Mouse (Mus musculus) thymus, adult 2 months (tissue): ENCODE data around the gene Rps11. TPM values are rescaled to one million over a fixed set of nuclear protein-coding genes. Genes with fewer than 3 reads are reported as not detected.
A peak's percentile ranks its signal among the peaks of the same experiment; 100 is the strongest.
"Not testable (repeated sequence)": the region's sequence is repeated elsewhere in the genome, so short reads cannot be mapped to it uniquely, and the experiment has no call there.

ENCODE experiments used
- DNase-seq: peaks from one replicate; pipeline ENCODE4 v3.0.0; 2021
- H3K27ac ChIP-seq: fragments of 200-500 bp; 2 replicates; pipeline ENCODE4 v1.5.1; 2012; ENCODE audit warnings: low read length, control low read depth; ENCODE audit not compliant: control insufficient read depth, insufficient read depth
- H3K27me3 ChIP-seq: fragments of 200-500 bp; 2 replicates; pipeline ENCODE4 v1.6.1; 2012; ENCODE audit warnings: mild to moderate bottlenecking, low read length, moderate library complexity, mixed read lengths; ENCODE audit not compliant: control insufficient read depth, insufficient read depth
- H3K36me3 ChIP-seq: fragments of 200-500 bp; 2 replicates; pipeline ENCODE4 v1.6.1; 2012; ENCODE audit warnings: mild to moderate bottlenecking, low read length, moderate library complexity; ENCODE audit not compliant: control insufficient read depth, insufficient read depth
- H3K4me1 ChIP-seq: fragments of 200-500 bp; replicated peaks from 2 replicates; pipeline ENCODE4 v1.6.1; 2012; ENCODE audit warnings: low read length; ENCODE audit not compliant: control insufficient read depth, insufficient read depth
- H3K4me3 ChIP-seq: fragments of 200-500 bp; 2 replicates; pipeline ENCODE4 v1.5.1; 2012; ENCODE audit warnings: mild to moderate bottlenecking, low read length, control low read depth, moderate library complexity; ENCODE audit not compliant: control insufficient read depth, insufficient read depth
- CTCF ChIP-seq: fragments of 200-500 bp; IDR thresholded peaks from 2 replicates; pipeline ENCODE4 v1.5.1; 2012; ENCODE audit warnings: mild to moderate bottlenecking, control low read depth, low read length, moderate library complexity, borderline replicate concordance; ENCODE audit not compliant: control insufficient read depth, poor library complexity, insufficient read depth; ENCODE audit errors: extremely low read depth
- POLR2A ChIP-seq: fragments of 200-500 bp; IDR thresholded peaks from 2 replicates; pipeline ENCODE4 v1.6.1; 2012; ENCODE audit warnings: mild to moderate bottlenecking, low read length, control low read depth, moderate library complexity; ENCODE audit not compliant: control insufficient read depth, poor library complexity, insufficient read depth; ENCODE audit errors: extremely low read depth
- WGBS: fragments of 180-500 bp; shearing (Covaris S2); methylation state at CpG from one replicate; pipeline ENCODE4 v1.1.7; 2018; 5-methylcytosine and 5-hydroxymethylcytosine counted together
- polyA plus RNA-seq: library from polyadenylated mRNA; depleted of rRNA; stranded (reverse); fragments of >200 nt; gene quantifications from 2 replicates; pipeline ENCODE4 v1.2.3, GENCODE M21; 2012

Gene Rps11
- polyA plus RNA-seq, 1 experiment: 343 TPM

DNA sequence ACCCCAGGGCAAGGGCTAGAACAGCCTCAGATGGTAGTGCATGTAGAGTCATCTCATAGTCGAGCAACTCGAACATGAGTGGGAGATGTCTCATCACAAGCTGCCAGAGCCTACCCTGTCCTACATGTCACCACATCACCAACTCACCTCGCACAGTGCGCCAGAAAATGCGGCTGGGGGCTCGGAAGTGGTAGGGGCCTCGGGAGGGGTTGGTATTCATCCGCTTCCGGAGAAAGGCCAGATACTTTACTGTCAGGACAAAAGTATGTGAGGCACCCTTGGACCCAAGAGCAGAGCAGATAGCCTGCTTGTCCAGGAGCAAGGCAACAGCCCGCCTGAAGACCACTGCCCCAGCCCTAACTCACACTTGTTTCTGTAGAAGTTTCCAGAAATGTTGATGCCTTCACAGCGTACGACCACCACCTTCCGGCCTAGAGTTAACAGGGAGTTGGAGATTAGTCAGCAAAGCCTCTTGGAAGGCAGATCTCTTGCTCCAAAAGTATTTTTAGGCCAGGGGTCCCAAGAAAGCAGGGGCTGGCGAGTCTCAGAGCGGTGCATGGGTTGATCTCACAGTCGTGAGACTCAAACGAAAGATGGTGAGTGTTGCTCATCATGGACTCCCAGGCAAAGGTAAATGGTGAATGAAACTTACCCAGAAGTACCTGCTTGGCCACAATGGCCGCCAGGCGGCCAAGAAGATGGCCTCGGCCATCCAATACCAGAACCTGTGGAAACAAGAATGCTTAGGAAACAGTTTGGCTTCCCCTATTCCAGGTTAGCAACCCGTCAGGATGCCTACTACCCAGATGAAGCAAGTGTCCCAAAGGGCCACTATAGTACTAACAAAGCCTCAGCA is 2.8 kb upstream of the Rps11 start:
- 57% methylated on average over 21 of the region's 21 CpGs for WGBS
- Histone ChIP-seq H3K27ac (peak overlapping the region; percentile 37), H3K36me3 (peaks cover 34% of the 10 kb centered on the region), H3K4me1 (peaks cover 42% of the 10 kb centered on the region), H3K4me3 (peak overlapping the region; percentile 28), H3K27me3 (no peaks in the 10 kb centered on the region)
- no peak for DNase-seq
- no peak for TF ChIP-seq POLR2A

DNA sequence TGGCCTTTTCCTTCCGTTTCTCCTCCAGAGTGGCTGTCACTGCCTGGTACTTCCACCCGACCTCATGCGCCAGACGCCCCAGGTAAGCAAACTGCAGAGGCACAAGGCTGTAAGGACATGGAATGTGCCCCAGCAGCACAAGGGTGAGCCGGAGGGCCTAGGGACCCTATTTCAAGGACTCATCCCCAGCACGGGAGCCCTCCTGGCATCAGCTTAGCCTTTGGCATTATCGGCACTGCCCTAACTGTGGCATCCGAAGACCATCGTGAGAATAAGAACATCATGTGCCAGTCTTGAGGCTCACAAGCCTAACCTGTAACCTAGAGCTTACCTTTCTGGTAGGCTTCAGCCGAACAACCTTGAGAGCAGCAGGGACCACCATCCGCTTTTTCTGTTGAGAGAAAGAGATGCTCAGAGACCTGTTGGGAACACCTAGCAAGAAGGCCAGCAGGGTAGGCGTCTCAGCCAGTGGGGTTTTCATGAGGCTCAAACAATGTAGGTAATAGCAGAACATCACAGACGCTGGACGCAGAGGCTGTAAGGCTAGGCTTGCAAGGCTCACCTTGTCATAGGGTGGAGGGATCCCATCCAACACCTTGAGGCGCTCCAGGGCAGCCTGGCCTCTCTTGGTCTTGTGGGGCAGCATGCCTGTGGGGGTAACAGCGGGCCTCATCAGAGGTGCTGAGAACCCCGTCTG is 2.1 kb upstream of the Rps11 start:
- 92% methylated on average over 17 of the region's 17 CpGs for WGBS
- H3K27ac ChIP-seq: no peak overlapping the region

DNA sequence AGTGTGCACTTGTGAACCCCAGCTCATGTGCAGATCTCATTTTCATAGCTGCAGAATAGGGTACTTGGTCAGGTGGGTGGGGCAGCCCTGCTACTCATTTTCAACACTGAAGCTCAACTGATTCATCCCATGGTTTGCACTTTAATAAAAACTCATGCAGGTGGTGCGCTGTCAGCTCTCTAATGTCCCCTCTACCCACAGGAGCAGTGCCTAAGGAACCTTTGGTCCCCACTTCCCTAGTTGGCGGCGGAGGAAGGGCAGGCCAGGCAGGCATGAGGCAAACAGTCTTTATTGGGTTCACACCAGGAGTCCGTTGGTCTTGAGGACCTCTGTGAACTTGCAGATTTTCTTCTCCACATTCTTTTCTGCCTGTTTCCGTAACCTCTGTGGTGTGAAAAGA is 1.4 kb upstream of the Rps11 start:
- 90% methylated on average over 5 of the region's 5 CpGs for WGBS
- H3K27me3 ChIP-seq, DNase-seq, H3K4me3 ChIP-seq, H3K27ac ChIP-seq: not testable (repeated sequence)
- Histone ChIP-seq H3K36me3 (peaks cover 37% of the 10 kb centered on the region), H3K4me1 (peaks cover 51% of the 10 kb centered on the region)

More for the DNA sequence above, 2.1 kb upstream of the Rps11 start:
- Histone ChIP-seq H3K36me3 (peaks cover 37% of the 10 kb centered on the region), H3K27me3 (no peaks in the 10 kb centered on the region), H3K4me1 (peaks cover 49% of the 10 kb centered on the region), H3K4me3 (no peak overlapping the region)
- DNase-seq: no peak
- TF ChIP-seq CTCF (no peak), POLR2A (no peak)

DNA sequence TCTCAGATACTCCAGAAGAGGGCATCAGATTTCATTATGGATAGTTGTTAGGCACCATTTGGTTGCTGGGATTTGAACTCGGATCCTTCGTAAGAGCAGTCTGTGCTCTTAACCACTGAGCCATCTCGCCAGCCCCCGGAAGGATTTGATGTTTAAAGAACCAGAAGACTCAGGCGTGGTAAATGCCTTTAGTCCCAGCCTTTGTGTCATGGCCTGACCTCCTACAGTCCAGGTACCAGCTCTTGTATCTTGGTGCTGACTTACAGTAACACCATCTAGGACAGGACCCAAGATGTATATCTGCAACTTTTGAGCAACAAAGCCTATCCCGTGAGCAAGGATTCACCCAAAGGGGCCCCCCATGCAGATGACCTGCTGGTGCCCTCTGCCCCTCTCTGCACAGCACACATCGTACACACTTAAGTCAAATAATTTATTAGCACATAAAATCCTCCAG is 933 bp upstream of the Rps11 start:
- no peaks in the 10 kb centered on the region for H3K27me3 ChIP-seq
- no peak for DNase-seq
- peaks cover 56% of the 10 kb centered on the region for H3K4me1 ChIP-seq
- H3K27ac ChIP-seq: no peak overlapping the region
- H3K4me3 ChIP-seq: no peak overlapping the region
- WGBS: 76% methylated on average over 7 of the region's 7 CpGs
- peaks cover 37% of the 10 kb centered on the region for H3K36me3 ChIP-seq
- TF ChIP-seq POLR2A (no peak), CTCF (no peak)

DNA sequence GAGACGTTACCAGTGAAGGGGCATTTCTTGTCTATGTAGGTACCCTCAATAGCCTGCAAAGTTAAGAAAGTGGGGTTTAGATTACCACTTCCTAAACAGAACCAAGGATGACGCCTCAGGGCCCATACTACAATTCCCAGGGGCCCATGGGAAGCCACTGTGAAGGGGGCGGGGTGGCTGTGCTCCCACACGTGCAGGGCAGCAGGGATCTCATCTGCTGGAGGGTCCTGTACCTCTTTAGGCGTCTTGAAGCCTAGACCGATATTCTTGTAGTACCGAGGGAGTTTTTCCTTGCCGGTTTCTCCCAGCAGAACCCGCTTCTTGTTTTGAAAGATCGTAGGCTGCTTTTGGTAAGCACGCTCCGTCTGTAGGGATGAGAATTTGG is 1.1 kb downstream of the Rps11 start:
- H3K27me3 ChIP-seq: no peaks in the 10 kb centered on the region
- TF ChIP-seq CTCF (no peak), POLR2A (no peak)
- peak overlapping the region; percentile 97 for H3K27ac ChIP-seq
- peaks cover 60% of the 10 kb centered on the region for H3K4me1 ChIP-seq
- H3K36me3 ChIP-seq: peaks cover 37% of the 10 kb centered on the region
- no peak for DNase-seq
- H3K4me3 ChIP-seq: peak overlapping the region; percentile 79
- WGBS: 12% methylated on average over 12 of the region's 12 CpGs

DNA sequence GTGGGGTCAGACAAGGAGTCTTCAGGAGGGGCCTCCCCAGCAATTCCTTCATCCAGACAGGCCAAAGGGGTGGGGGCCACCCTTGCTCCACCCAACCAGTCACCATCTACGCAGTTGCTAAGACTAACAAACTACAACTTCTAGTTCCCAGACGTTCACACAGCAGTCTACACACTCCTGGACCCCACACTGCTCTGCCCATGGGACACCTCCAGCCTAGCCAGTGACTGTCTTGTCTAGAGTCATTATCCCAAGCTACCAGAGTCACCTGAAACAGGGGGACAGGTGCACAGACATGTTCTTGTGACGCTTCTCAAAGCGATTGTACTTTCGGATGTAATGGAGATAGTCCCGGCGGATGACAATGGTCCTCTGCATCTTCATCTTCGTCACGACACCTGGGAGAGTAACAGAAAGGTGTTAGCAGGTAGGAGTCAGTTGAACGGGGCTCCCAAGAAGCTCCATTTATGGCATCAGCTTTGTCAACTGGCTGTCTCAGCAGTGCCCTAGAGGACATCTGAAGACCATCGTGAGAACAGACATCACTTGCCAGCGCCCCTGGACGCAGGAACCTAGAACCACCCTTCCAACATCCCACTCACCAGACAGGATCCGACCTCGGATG is 1.6 kb downstream of the Rps11 start:
- TF ChIP-seq POLR2A: no peak
- no peak for TF ChIP-seq CTCF
- no peak for DNase-seq
- Histone ChIP-seq H3K27ac (peak overlapping the region; percentile 97), H3K4me1 (peaks cover 60% of the 10 kb centered on the region), H3K36me3 (peaks cover 37% of the 10 kb centered on the region), H3K4me3 (peak overlapping the region; percentile 79), H3K27me3 (no peaks in the 10 kb centered on the region)
- WGBS: 76% methylated on average over 15 of the region's 15 CpGs

DNA sequence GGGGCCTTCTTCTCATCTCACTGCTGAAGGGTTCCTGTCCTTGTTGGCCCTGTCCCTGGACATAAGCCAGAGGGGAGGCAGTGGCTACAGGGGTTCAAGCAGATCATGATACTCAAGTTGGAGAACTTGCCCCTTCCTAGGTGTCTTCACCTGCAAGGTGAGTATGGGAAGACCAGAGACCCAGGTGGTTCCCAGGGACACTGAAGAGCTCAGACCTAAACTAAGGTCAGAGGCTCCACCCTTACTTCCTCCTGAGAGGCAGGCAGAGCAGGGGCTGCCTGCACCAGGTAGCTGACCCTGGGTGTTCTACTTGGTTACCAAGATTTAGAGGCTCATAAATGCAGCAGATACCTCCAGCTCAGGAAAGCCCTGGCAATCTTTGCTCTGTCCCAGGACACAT is 2.3 kb downstream of the Rps11 start:
- no peak for TF ChIP-seq POLR2A
- TF ChIP-seq CTCF: no peak
- peak overlapping the region; percentile 97 for H3K27ac ChIP-seq
- H3K4me3 ChIP-seq: peak overlapping the region; percentile 79
- peaks cover 55% of the 10 kb centered on the region for H3K4me1 ChIP-seq
- DNase-seq: no peak
- peaks cover 33% of the 10 kb centered on the region for H3K36me3 ChIP-seq
- no peaks in the 10 kb centered on the region for H3K27me3 ChIP-seq
